Mouse (Mus musculus): ENCODE results near the gene Fcna. TPM values are rescaled to one million over a fixed set of nuclear protein-coding genes. Genes with fewer than 3 reads are reported as not detected.

The Fcna gene
- polyA plus RNA-seq, 1 experiment from 2014 or later, result 3.5 TPM

GRCm38 (mm10) chr2:25576965-25577891 lies 50.6 kb downstream of the Fcna start:
- Histone ChIP-seq H3K9ac (ENCODE audit: low read length) (peak overlapping the region; percentile 39; the same call in 1 of the 2 replicates), H3K27ac (ENCODE audit: low read length) (no peak overlapping the region), H3K4me3 (ENCODE audit: low read length) (peak overlapping the region; percentile 35), H3K27me3 (ENCODE audit: control insufficient read depth, insufficient read depth, low read depth, low read length) (peaks cover 57% of the 10 kb centered on the region), H3K4me1 (replicated peaks; ENCODE audit: control insufficient read depth, insufficient read depth, low read length) (peaks cover 51% of the 10 kb centered on the region), H3K36me3 (ENCODE audit: control insufficient read depth, insufficient read depth, low read length) (no peaks in the 10 kb centered on the region), H3K4me2 (ENCODE audit: low read depth, low read length) (peak overlapping the region; percentile 34), H3K9me3 (ENCODE audit: control insufficient read depth, low read length) (no peaks in the 10 kb centered on the region)
- 16% methylated on average over 92 of the region's 92 CpGs for WGBS
- ATAC-seq (ENCODE audit: low read depth), result no peak

GRCm38 (mm10) chr2:25576028-25576850 lies 51.6 kb downstream of the Fcna start:
- peaks cover 46% of the 10 kb centered on the region for H3K4me1 ChIP-seq (replicated peaks; ENCODE audit: control insufficient read depth, insufficient read depth, low read length)
- H3K4me2 ChIP-seq (ENCODE audit: low read depth, low read length), result peak overlapping the region; percentile 91
- peaks cover 55% of the 10 kb centered on the region for H3K27me3 ChIP-seq (ENCODE audit: control insufficient read depth, insufficient read depth, low read depth, low read length)
- H3K36me3 ChIP-seq (ENCODE audit: control insufficient read depth, insufficient read depth, low read length), result 0 out of 2 replicates have a peak, but pooled peaks cover 2% of the 10 kb centered on the region
- H3K27ac ChIP-seq (ENCODE audit: low read length), result no peak overlapping the region
- ATAC-seq (ENCODE audit: low read depth), result no peak
- no peak overlapping the region for H3K4me3 ChIP-seq (ENCODE audit: low read length)
- peak overlapping the region; percentile 69 for H3K9ac ChIP-seq (ENCODE audit: low read length)
- H3K9me3 ChIP-seq (ENCODE audit: control insufficient read depth, low read length), result no peaks in the 10 kb centered on the region
- WGBS, result 73% methylated on average over 16 of the region's 16 CpGs

GRCm38 (mm10) chr2:25575432-25576027 lies 52.3 kb downstream of the Fcna start:
- ATAC-seq (ENCODE audit: low read depth), result peak; percentile 11; the same call in 1 of the 2 replicates

More at GRCm38 (mm10) chr2:25575432-25576027, 52.3 kb downstream of the Fcna start:
- H3K27me3 ChIP-seq (ENCODE audit: control insufficient read depth, insufficient read depth, low read depth, low read length), result peaks cover 48% of the 10 kb centered on the region
- H3K9me3 ChIP-seq (ENCODE audit: control insufficient read depth, low read length), result no peaks in the 10 kb centered on the region
- 0 out of 2 replicates have a peak, but pooled peaks cover 2% of the 10 kb centered on the region for H3K36me3 ChIP-seq (ENCODE audit: control insufficient read depth, insufficient read depth, low read length)
- H3K9ac ChIP-seq (ENCODE audit: low read length), result peak overlapping the region; percentile 69
- peak overlapping the region; percentile 91 for H3K4me2 ChIP-seq (ENCODE audit: low read depth, low read length)
- peak overlapping the region; percentile 92 for H3K27ac ChIP-seq (ENCODE audit: low read length)
- WGBS, result 5% methylated on average over 21 of the region's 21 CpGs
- peak overlapping the region; percentile 58 for H3K4me3 ChIP-seq (ENCODE audit: low read length)
- H3K4me1 ChIP-seq (replicated peaks; ENCODE audit: control insufficient read depth, insufficient read depth, low read length), result peaks cover 43% of the 10 kb centered on the region

Other genes starting within 250 kb of the Fcna start
- 3.6 and 4.8 TPM in 2 replicates for gene Entpd2, start 232.2 kb downstream of the Fcna start, polyA plus RNA-seq (2015; fragmentation: Nextera tagmentation; extraction: Ambion mirVana)
- gene Npdc1, start 228.7 kb downstream of the Fcna start, polyA plus RNA-seq (2015; fragmentation: Nextera tagmentation; extraction: Ambion mirVana), result 31.6 and 36.5 TPM in 2 replicates
- gene Fut7, start 204.8 kb downstream of the Fcna start, polyA plus RNA-seq (2015; fragmentation: Nextera tagmentation; extraction: Ambion mirVana), result 0.10 and 0.15 TPM in 2 replicates
- gene Abca2, start 199.3 kb downstream of the Fcna start, polyA plus RNA-seq (2015; fragmentation: Nextera tagmentation; extraction: Ambion mirVana), result 4.9 and 5.4 TPM in 2 replicates
- 139 and 180 TPM in 2 replicates for gene Clic3, start 171.2 kb downstream of the Fcna start, polyA plus RNA-seq (2015; fragmentation: Nextera tagmentation; extraction: Ambion mirVana)
- gene Paxx, start 166.9 kb downstream of the Fcna start, polyA plus RNA-seq (2015; fragmentation: Nextera tagmentation; extraction: Ambion mirVana), result 37.9 and 44.8 TPM in 2 replicates
- gene Ptgds, start 158.0 kb downstream of the Fcna start, polyA plus RNA-seq (2015; fragmentation: Nextera tagmentation; extraction: Ambion mirVana), result 10.7 and 16.5 TPM in 2 replicates
- not detected in 2 replicates for gene Lcn12, start 134.1 kb downstream of the Fcna start, polyA plus RNA-seq (2015; fragmentation: Nextera tagmentation; extraction: Ambion mirVana)
- 80.8 and 81.1 TPM in 2 replicates for gene Fbxw5, start 127.3 kb downstream of the Fcna start, polyA plus RNA-seq (2015; fragmentation: Nextera tagmentation; extraction: Ambion mirVana)
- 6.5 and 7.3 TPM in 2 replicates for gene C8g, start 126.3 kb downstream of the Fcna start, polyA plus RNA-seq (2015; fragmentation: Nextera tagmentation; extraction: Ambion mirVana)
- 38.2 and 39.1 TPM in 2 replicates for gene Traf2, start 81.1 kb downstream of the Fcna start, polyA plus RNA-seq (2015; fragmentation: Nextera tagmentation; extraction: Ambion mirVana)
- gene Edf1, start 70.2 kb downstream of the Fcna start, polyA plus RNA-seq (2015; fragmentation: Nextera tagmentation; extraction: Ambion mirVana), result 319 and 355 TPM in 2 replicates
- 3.1 and 8.2 TPM in 2 replicates for gene Mamdc4, start 53.2 kb downstream of the Fcna start, polyA plus RNA-seq (2015; fragmentation: Nextera tagmentation; extraction: Ambion mirVana)
- 164 and 167 TPM in 2 replicates for gene Phpt1, start 52.8 kb downstream of the Fcna start, polyA plus RNA-seq (2015; fragmentation: Nextera tagmentation; extraction: Ambion mirVana)
- gene Ajm1, start 46.3 kb downstream of the Fcna start, polyA plus RNA-seq (2015; fragmentation: Nextera tagmentation; extraction: Ambion mirVana), result 0.21 TPM in 1 of 2 replicates, not detected in the other
- gene Rabl6, start 19.5 kb downstream of the Fcna start, polyA plus RNA-seq (2015; fragmentation: Nextera tagmentation; extraction: Ambion mirVana), result 60.7 and 61.8 TPM in 2 replicates
- gene Ccdc183, start 10.4 kb downstream of the Fcna start, polyA plus RNA-seq (2015; fragmentation: Nextera tagmentation; extraction: Ambion mirVana), result 0.14 and 0.15 TPM in 2 replicates
- gene Tmem141, start 6.0 kb downstream of the Fcna start, polyA plus RNA-seq (2015; fragmentation: Nextera tagmentation; extraction: Ambion mirVana), result 30.5 and 35.6 TPM in 2 replicates
- gene Lcn8, start 25.1 kb upstream of the Fcna start, polyA plus RNA-seq (2015; fragmentation: Nextera tagmentation; extraction: Ambion mirVana), result 0.33 TPM in 1 of 2 replicates, not detected in the other
- gene Lcn5, start 29.9 kb upstream of the Fcna start, polyA plus RNA-seq (2015; fragmentation: Nextera tagmentation; extraction: Ambion mirVana), result not detected in 2 replicates
- gene Lcn6, start 48.8 kb upstream of the Fcna start, polyA plus RNA-seq (2015; fragmentation: Nextera tagmentation; extraction: Ambion mirVana), result not detected in 2 replicates
- gene Lcn10, start 54.7 kb upstream of the Fcna start, polyA plus RNA-seq (2015; fragmentation: Nextera tagmentation; extraction: Ambion mirVana), result not detected in 2 replicates
- not detected in 2 replicates for gene Obp2a, start 72.0 kb upstream of the Fcna start, polyA plus RNA-seq (2015; fragmentation: Nextera tagmentation; extraction: Ambion mirVana)
- gene Bmyc, start 78.7 kb upstream of the Fcna start, polyA plus RNA-seq (2015; fragmentation: Nextera tagmentation; extraction: Ambion mirVana), result 60.2 and 63.4 TPM in 2 replicates
- not detected in 2 replicates for gene Obp2b, start 109.0 kb upstream of the Fcna start, polyA plus RNA-seq (2015; fragmentation: Nextera tagmentation; extraction: Ambion mirVana)
- gene Lcn3, start 137.5 kb upstream of the Fcna start, polyA plus RNA-seq (2015; fragmentation: Nextera tagmentation; extraction: Ambion mirVana), result not detected in 2 replicates
- gene Lcn11, start 149.0 kb upstream of the Fcna start, polyA plus RNA-seq (2015; fragmentation: Nextera tagmentation; extraction: Ambion mirVana), result not detected in 2 replicates
- not detected in 2 replicates for gene Gm13539, start 154.2 kb upstream of the Fcna start, polyA plus RNA-seq (2015; fragmentation: Nextera tagmentation; extraction: Ambion mirVana)
- not detected in 2 replicates for gene Glt6d1, start 187.8 kb upstream of the Fcna start, polyA plus RNA-seq (2015; fragmentation: Nextera tagmentation; extraction: Ambion mirVana)
- not detected in 2 replicates for gene Lcn9, start 195.1 kb upstream of the Fcna start, polyA plus RNA-seq (2015; fragmentation: Nextera tagmentation; extraction: Ambion mirVana)
- gene Sohlh1, start 219.2 kb upstream of the Fcna start, polyA plus RNA-seq (2015; fragmentation: Nextera tagmentation; extraction: Ambion mirVana), result not detected in 2 replicates
- gene Kcnt1, start 235.7 kb upstream of the Fcna start, polyA plus RNA-seq (2015; fragmentation: Nextera tagmentation; extraction: Ambion mirVana), result 0.24 and 0.46 TPM in 2 replicates